Mouse (Mus musculus): ENCODE data around the gene A830005F24Rik.

- TF ChIP-seq POLR2A (IDR thresholded peaks at IDR 0.05; ENCODE audit: borderline replicate concordance, extremely low read depth, insufficient read depth, insufficient read length, poor library complexity, severe bottlenecking) (no peak), CTCF (IDR thresholded peaks at IDR 0.05; ENCODE audit: borderline replicate concordance, extremely low read depth, insufficient read depth, insufficient read length) (no peak)
Measured at GRCm38 (mm10) chr13:48502422-48502821, 10.9 kb upstream of the A830005F24Rik start.

Data from brain, embryonic 14.5 days (tissue).